Mouse (Mus musculus) left cerebral cortex, adult 11 months (tissue): Measurements from ENCODE around the gene Pitx1.

Experiments
- DNase-seq: peaks from one replicate; pipeline ENCODE4 v3.0.0; 2022; ENCODE audit warnings: low spot score

Pitx1 gene

GRCm38 (mm10) chr13:55775056-55775455 is 60.9 kb downstream of the Pitx1 start:
- DNase-seq: no peak
